Mouse (Mus musculus): ENCODE measurements around the gene Neu2.

- TF ChIP-seq CTCF (IDR thresholded peaks at IDR 0.05; ENCODE audit: borderline replicate concordance, insufficient read depth, low read depth, low read length), result no peak
- TF ChIP-seq POLR2A (IDR thresholded peaks at IDR 0.05; ENCODE audit: borderline replicate concordance, insufficient read depth, low read length), result no peak
Measured at GRCm38 (mm10) chr1:87508591-87509560, 813 bp upstream of the Neu2 start.
